Mouse (Mus musculus) adrenal gland, postnatal 14 days (tissue): ENCODE measurements around the gene Cdyl. TPM values are rescaled to one million over a fixed set of nuclear protein-coding genes. Genes with fewer than 3 reads are reported as not detected.

Experiments used
- DNase-seq: peaks from one replicate; pipeline ENCODE4 v3.0.0; 2021; ENCODE audit warnings: mixed read lengths
- total RNA-seq: library from RNA; stranded (reverse); gene quantifications from 2 replicates; pipeline ENCODE4 v1.2.3, GENCODE M21; 2021

Cdyl gene
- total RNA-seq, 1 experiment from 2014 or later: 20.2 TPM

GRCm38 (mm10) chr13:35840102-35840501 lies 180.5 kb downstream of the Cdyl start:
- DNase-seq: no peak

DNA sequence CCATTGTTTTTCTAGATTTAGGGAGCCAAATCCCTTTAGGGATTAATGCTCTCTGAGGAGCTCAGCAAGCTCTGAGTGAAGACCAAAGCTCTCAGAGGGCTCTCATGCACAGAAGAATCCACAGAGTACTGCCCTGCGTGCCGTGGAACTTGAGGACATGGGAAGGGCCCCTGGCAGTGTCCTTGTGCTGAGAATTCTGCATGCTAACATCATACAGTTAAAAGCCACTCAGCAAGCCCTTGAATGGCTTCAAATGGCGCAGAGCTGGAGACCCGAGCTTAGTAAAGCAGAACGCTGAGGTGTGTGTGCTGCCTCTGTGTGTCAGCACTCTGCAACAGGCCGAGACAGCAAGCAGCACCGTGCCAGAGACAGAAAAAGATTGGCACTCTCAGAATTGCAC lies 183.8 kb downstream of the Cdyl start:
- DNase-seq: no peak

DNA sequence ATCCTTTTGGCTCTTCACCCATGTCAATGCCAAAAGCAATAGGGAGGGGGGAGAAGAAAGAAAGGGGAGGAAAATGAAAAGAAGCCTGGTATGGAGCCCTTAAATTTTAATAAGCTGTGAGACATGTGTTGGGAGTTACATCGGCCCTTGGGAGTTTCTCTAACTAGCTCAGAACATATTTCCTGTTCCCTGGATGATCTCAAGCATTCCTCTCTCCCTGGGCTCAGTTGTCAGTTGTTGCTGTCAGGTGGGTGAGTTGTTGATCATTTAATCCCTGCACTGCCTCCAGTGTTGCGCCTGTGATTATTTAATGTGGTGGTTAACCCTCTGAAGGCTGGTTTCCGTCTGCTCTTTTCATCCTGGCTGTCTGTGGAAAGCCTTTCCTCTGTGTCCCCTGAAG lies 185.7 kb downstream of the Cdyl start:
- DNase-seq: no peak

- DNase-seq: peak; percentile 17
Measured at GRCm38 (mm10) chr13:35848694-35849093, 189.1 kb downstream of the Cdyl start.

GRCm38 (mm10) chr13:35851581-35851980 lies 191.9 kb downstream of the Cdyl start:
- no peak for DNase-seq

DNA sequence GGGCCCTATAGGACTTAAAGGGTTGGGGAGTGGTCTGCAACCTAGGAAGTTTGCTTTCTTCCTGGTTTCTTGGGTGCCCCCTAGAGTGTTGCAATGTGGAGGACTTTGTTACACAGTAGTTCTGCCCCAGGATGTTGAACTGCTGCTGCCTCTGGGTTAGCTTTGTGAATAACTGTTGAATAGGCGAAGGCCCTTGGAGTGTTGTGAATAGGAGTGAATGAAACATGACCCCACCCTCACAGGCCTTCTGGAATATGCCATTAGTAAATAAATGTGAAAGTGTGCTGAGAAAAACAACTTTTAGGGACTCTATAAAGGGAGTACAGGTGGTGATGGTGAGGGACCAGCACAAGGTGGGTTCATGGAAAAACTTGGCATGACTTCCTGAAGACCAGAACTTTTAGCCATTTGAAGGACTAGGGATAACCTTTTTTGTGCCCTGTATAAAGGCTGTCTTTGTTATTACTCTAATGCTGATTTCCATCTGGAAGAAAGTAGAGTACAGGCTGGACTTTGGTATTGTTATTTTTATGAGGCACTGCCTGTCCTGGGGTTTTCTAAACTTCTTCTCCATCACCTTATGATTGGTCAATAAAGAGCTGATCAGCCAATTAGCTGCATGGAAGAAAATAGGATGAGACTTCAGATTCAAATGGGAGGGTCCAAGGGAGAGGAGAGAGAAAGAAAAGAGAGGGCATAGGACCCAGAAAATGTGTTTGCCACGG lies 193.4 kb downstream of the Cdyl start:
- DNase-seq: no peak

DNA sequence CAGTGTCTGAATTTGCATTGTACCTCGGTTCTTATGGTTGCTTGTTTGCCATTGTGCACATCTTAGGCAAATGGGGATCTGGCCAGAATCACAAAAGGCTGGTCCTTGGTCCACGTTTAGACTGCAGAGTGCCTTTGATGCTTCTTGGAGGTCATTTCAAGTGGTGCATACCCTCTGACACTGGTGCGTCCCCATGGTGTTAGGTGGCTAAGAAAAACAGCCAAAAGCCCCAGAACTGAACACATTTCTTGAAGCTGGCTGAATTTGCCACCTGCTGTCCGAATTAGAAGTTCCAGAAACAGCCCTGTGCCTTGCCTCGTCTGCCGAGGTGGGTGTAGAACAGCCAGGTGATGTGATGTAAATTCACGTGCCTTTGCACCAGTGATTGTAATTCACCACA lies 197.9 kb downstream of the Cdyl start:
- no peak for DNase-seq

DNA sequence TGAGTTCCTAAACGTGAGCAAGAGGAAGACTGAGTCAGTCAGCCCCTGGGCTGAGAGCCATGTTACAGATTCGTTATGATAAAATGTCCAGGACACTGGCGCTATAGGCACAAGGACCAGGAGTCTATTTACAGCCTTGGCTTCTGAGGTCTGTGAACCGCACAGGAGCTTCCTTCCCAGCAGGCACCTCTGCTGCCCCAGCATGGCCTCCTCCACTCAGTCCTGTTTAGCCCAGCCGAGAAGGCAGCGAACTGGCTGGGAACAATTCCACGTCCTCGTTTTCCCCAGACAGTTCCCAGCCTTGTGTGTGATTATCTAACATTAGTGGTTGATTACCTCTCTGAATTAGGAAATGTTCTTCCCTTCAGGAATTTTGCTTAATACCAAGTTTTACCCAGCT lies 201.3 kb downstream of the Cdyl start:
- peak; percentile 59 for DNase-seq

DNA sequence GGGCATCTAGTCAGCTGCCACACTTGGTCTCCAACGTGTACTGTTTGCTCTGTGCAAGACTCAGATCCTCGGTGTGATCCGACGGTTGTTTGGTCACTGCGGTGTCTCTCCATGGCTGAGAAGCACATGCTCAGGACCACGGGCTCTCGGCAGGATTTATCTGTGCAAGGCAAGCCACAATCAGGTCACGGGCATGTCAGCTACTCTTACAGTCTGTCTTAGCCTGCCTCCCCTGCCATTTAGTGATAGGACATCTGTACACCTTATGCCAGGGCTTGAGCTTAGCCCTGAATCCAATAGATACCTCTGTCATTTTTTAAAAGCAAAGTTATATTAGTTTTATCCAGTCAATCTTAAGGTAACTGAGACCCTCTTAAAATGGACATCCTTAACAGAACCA lies 211.0 kb downstream of the Cdyl start:
- no peak for DNase-seq

DNA sequence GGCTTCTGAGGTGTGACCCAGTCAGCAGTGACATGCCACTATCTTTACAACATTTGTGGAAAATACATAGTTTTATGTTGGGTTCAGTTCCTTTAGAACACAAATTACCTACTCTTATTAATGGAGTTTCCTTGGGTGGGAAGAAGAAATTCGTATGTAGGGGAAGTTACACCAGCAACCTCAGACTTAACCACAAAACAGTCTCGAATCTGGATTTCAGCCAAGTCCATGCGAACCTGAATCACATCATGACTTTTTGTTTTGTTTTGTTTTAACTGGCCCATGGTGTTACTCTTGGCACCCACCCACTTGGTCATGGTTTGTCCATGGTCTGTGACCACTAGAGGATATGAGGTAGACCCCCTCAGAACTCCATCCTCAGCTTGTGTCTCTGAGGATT lies 211.5 kb downstream of the Cdyl start:
- no peak for DNase-seq

GRCm38 (mm10) chr13:35875396-35875795 lies 215.8 kb downstream of the Cdyl start:
- no peak for DNase-seq

GRCm38 (mm10) chr13:35878282-35878681 lies 218.6 kb downstream of the Cdyl start:
- DNase-seq: peak; percentile 23

DNA sequence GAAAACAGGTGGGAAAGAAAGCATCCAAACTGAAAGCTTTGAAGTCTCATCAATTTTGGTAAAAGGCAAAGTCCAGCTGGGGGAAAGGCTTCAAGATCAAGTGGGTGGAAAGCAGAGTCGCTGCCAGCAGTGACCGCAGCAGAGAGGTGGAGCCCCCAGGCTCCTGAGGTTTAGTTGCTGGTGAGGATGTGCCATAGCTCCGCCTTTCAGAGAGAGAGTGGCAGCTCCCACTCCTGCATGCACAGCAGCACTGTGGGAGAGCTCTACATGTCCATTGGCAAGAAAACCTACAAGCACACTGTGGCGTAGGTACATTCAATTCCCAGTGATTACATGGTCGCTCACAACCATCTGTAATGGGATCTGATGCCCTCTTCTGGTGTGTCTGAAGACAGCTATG lies 219.4 kb downstream of the Cdyl start:
- DNase-seq: no peak

DNA sequence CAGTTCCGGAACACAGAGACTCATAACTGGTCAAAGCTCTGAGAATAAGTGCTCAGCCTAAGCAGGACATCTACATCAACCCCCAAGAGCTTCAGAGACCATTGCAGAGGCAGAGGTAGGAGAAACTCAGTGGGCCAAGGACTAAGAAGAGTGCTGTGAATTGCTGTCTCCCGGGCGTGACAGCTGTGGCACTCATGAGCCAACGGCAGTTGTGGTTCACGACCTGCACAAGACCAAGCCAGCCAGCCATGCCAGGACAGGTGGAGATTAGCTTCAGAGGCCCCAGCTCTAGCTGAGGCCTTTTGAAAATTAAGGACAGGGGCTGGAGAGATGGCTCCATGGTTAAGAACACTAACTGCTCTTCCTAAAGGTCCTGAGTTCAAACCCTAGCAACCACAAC lies 219.9 kb downstream of the Cdyl start:
- no peak for DNase-seq

- DNase-seq: no peak
Measured at GRCm38 (mm10) chr13:35880555-35881046, 221.0 kb downstream of the Cdyl start.

- peak; percentile 76 for DNase-seq
Measured at GRCm38 (mm10) chr13:35886121-35886725, 226.6 kb downstream of the Cdyl start.

DNA sequence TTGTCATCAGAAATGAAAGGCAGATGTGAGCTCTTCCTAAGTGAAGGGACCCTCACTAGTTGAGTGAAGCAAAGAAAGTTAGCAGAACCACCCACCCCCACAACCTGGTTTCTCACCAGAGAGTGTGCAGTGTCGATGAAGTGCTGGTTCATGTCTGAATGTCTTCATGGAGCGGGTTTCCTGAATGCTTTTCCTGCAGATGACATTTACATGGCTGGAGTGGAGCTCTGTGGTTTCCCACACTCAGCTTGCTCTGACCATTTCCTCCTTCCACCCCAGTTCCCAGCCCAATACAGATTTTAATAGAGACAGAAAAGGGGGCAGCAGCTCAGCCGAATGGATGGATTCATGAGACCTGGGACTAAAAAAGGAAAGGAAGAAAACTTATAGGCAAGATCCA lies 233.2 kb downstream of the Cdyl start:
- DNase-seq: no peak

GRCm38 (mm10) chr13:35905378-35905777 lies 245.7 kb downstream of the Cdyl start:
- peak; percentile 9 for DNase-seq

GRCm38 (mm10) chr13:35905879-35906481 lies 246.3 kb downstream of the Cdyl start, which contains the start of gene Rpp40:
TSS of gene Rpp40 (minus strand) at chr13:35906359.
- DNase-seq: peak; percentile 94

GRCm38 (mm10) chr13:35911476-35911875 lies 251.8 kb downstream of the Cdyl start:
- no peak for DNase-seq
